Mouse (Mus musculus): ENCODE data around the gene H1f0. TPM values are rescaled to one million over a fixed set of nuclear protein-coding genes. Genes with fewer than 3 reads are reported as not detected.

H1f0 gene
- polyA plus RNA-seq, 1 experiment: 197 TPM

GRCm38 (mm10) chr15:79022671-79023230 is 5.5 kb upstream of the H1f0 start:
- no peak overlapping the region for H3K4me3 ChIP-seq (replicated peaks; ENCODE audit: insufficient read depth, low read depth, low read length)
- no peak for DNase-seq
- H3K4me1 ChIP-seq (ENCODE audit: control insufficient read depth, insufficient read depth, low read length): peaks cover 6% of the 10 kb centered on the region
- WGBS: 66% methylated on average over 10 of the region's 10 CpGs
- H3K27ac ChIP-seq (ENCODE audit: insufficient read depth, low read length): no peak overlapping the region
- H3K27me3 ChIP-seq (ENCODE audit: control insufficient read depth, insufficient read depth, low read length): no peaks in the 10 kb centered on the region
- TF ChIP-seq POLR2A (IDR thresholded peaks at IDR 0.05; ENCODE audit: borderline replicate concordance, insufficient read depth, low read length) (no peak), CTCF (IDR thresholded peaks at IDR 0.05; ENCODE audit: borderline replicate concordance, insufficient read depth, low read depth, low read length) (no peak)

- H3K4me3 ChIP-seq (replicated peaks; ENCODE audit: insufficient read depth, low read depth, low read length): no peak overlapping the region
- no peak for TF ChIP-seq CTCF (IDR thresholded peaks at IDR 0.05; ENCODE audit: borderline replicate concordance, insufficient read depth, low read depth, low read length)
- no peak for TF ChIP-seq POLR2A (IDR thresholded peaks at IDR 0.05; ENCODE audit: borderline replicate concordance, insufficient read depth, low read length)
- no peak overlapping the region for H3K27ac ChIP-seq (ENCODE audit: insufficient read depth, low read length)
- H3K4me1 ChIP-seq (ENCODE audit: control insufficient read depth, insufficient read depth, low read length): peaks cover 6% of the 10 kb centered on the region
- DNase-seq: no peak
- H3K27me3 ChIP-seq (ENCODE audit: control insufficient read depth, insufficient read depth, low read length): no peaks in the 10 kb centered on the region
- 79% methylated on average over 1 of the region's 1 CpGs for WGBS
Measured at GRCm38 (mm10) chr15:79023366-79023765, 4.9 kb upstream of the H1f0 start.

- Histone ChIP-seq H3K27me3 (ENCODE audit: control insufficient read depth, insufficient read depth, low read length) (no peaks in the 10 kb centered on the region), H3K4me3 (replicated peaks; ENCODE audit: insufficient read depth, low read depth, low read length) (peak overlapping the region; percentile 5), H3K27ac (ENCODE audit: insufficient read depth, low read length) (no peak overlapping the region), H3K4me1 (ENCODE audit: control insufficient read depth, insufficient read depth, low read length) (peaks cover 6% of the 10 kb centered on the region)
- WGBS: 26% methylated on average over 15 of the region's 18 CpGs
- TF ChIP-seq POLR2A (IDR thresholded peaks at IDR 0.05; ENCODE audit: borderline replicate concordance, insufficient read depth, low read length) (no peak), CTCF (IDR thresholded peaks at IDR 0.05; ENCODE audit: borderline replicate concordance, insufficient read depth, low read depth, low read length) (no peak)
- DNase-seq: no peak
Measured at GRCm38 (mm10) chr15:79025687-79026308, 2.5 kb upstream of the H1f0 start.

- TF ChIP-seq POLR2A (IDR thresholded peaks at IDR 0.05; ENCODE audit: borderline replicate concordance, insufficient read depth, low read length): no peak
- TF ChIP-seq CTCF (IDR thresholded peaks at IDR 0.05; ENCODE audit: borderline replicate concordance, insufficient read depth, low read depth, low read length): no peak
- Histone ChIP-seq H3K4me3 (replicated peaks; ENCODE audit: insufficient read depth, low read depth, low read length) (peak overlapping the region; percentile 70), H3K27ac (ENCODE audit: insufficient read depth, low read length) (peak overlapping the region; percentile 86; the same call in 1 of the 2 replicates), H3K27me3 (ENCODE audit: control insufficient read depth, insufficient read depth, low read length) (no peaks in the 10 kb centered on the region), H3K4me1 (ENCODE audit: control insufficient read depth, insufficient read depth, low read length) (peaks cover 6% of the 10 kb centered on the region)
- 29% methylated on average over 14 of the region's 14 CpGs for WGBS
- peak; percentile 34 to 49 for DNase-seq
Measured at GRCm38 (mm10) chr15:79026511-79027290, 1.5 kb upstream of the H1f0 start.

DNA sequence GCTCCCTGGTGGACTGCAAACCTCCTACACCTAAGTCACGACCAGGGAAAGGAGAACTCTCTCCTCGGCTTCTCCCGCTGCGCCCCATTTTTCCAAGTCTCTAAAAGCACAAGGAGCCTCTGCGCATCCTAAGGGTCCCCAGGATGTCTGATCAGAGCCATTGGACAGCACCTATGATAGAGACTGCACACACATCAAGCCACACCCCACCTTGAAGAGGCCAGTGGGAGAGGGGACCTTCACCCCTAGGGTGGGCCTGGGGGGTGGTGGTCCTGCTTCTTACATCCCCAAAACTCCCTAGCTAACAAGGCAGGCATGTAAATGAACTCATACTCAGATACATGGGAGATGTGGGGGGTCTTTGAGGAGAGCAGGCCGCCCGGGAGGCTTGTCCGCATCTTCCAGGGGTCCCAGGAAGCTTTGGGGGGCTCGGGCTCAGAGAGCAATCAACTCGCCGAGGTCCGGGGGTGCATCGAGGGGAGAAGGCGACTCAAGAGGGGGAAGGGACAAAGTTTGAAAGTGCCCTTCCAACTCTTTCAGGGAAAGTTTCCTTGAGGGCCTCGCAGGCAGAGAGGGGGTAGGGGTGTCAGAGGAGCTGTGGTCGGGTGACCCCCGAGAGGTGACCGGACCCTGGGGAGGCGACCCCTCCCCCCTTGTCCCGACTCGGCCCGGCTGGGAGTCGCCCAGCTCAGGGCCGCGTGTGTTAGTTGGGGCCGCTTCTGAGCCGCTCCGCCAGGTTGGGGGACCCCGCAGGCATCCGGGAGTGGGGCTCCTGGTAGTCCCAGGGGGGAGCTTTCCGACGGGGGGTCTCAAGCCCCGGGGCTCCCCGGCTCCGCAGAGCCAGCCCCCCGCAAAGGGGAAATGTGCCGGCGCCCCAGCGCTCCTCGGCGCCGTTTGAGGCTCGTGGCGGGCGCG is 702 bp upstream of the H1f0 start:
- 3% methylated on average over 43 of the region's 46 CpGs for WGBS
- H3K4me3 ChIP-seq (replicated peaks; ENCODE audit: insufficient read depth, low read depth, low read length): peak overlapping the region; percentile 70
- peaks cover 6% of the 10 kb centered on the region for H3K4me1 ChIP-seq (ENCODE audit: control insufficient read depth, insufficient read depth, low read length)
- no peaks in the 10 kb centered on the region for H3K27me3 ChIP-seq (ENCODE audit: control insufficient read depth, insufficient read depth, low read length)
- peak in 1 of 2 experiments; percentile 57 for DNase-seq
- TF ChIP-seq CTCF (IDR thresholded peaks at IDR 0.05; ENCODE audit: borderline replicate concordance, insufficient read depth, low read depth, low read length) (no peak), POLR2A (IDR thresholded peaks at IDR 0.05; ENCODE audit: borderline replicate concordance, insufficient read depth, low read length) (no peak)
- peak overlapping the region; percentile 86 for H3K27ac ChIP-seq (ENCODE audit: insufficient read depth, low read length)

- H3K4me3 ChIP-seq (replicated peaks; ENCODE audit: insufficient read depth, low read depth, low read length): peak overlapping the region; percentile 70
- DNase-seq: no peak
- peak overlapping the region; percentile 98 for H3K27ac ChIP-seq (ENCODE audit: insufficient read depth, low read length)
- TF ChIP-seq POLR2A (IDR thresholded peaks at IDR 0.05; ENCODE audit: borderline replicate concordance, insufficient read depth, low read length) (no peak), CTCF (IDR thresholded peaks at IDR 0.05; ENCODE audit: borderline replicate concordance, insufficient read depth, low read depth, low read length) (no peak)
- WGBS: 3% methylated on average over 16 of the region's 16 CpGs
- no peaks in the 10 kb centered on the region for H3K27me3 ChIP-seq (ENCODE audit: control insufficient read depth, insufficient read depth, low read length)
- peaks cover 6% of the 10 kb centered on the region for H3K4me1 ChIP-seq (ENCODE audit: control insufficient read depth, insufficient read depth, low read length)
Measured at GRCm38 (mm10) chr15:79028823-79029484, 704 bp downstream of the H1f0 start.

Data from cerebellum, adult 2 months (tissue).